Mouse (Mus musculus) G1E-ER4 (cell line): ENCODE results near the gene Pthlh. TPM values are rescaled to one million over a fixed set of nuclear protein-coding genes. Genes with fewer than 3 reads are reported as not detected.

ENCODE experiments used
- GATA1 ChIP-seq: IDR thresholded peaks from one replicate; pipeline ENCODE4 v1.8.0; 2012; ENCODE audit warnings: low read length, inconsistent platforms
- polyA plus RNA-seq: library from polyadenylated mRNA; stranded (reverse); fragments of >175 nt; gene quantifications from 2 replicates; pipeline ENCODE4 v1.2.3, GENCODE M21; 2012

Gene Pthlh
- polyA plus RNA-seq, 1 experiment = not detected

- no peak for TF ChIP-seq GATA1
These were observed 37.3 kb downstream of the Pthlh start for GRCm38 (mm10) chr6:147226696-147227095.

- TF ChIP-seq GATA1 = no peak
These were observed 44.9 kb downstream of the Pthlh start for GRCm38 (mm10) chr6:147219099-147219498.

- no peak for TF ChIP-seq GATA1
These were observed 47.8 kb downstream of the Pthlh start for GRCm38 (mm10) chr6:147216156-147216555.

DNA sequence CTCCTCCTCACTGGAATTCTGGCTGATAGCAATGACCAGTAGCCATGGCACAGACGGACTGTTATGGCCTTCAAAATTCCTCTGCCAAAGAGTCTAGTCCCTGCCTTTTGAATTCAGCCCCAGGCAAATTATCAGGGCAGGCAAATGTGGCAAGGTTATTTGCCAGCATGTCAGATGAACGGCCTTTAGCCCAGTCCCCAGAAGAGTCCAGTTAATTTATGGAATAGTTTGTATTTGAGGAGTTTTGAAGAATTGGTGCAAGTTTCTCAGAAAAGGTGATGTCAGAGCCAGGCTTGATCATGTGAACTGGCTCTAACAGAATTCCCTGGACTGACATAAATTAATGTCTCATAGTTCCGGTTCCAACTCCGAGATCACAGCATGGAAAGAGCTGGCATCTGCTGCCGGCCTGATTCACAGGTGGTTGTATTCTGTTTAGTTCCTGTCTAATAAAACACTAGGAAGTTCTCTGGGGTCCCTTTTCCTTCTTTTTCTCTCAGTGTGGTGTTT, 56.1 kb downstream of the Pthlh start:
- TF ChIP-seq GATA1 = no peak

Other genes with a start within 250 kb of the Pthlh start
- not detected in 2 replicates for gene Rep15, start 231.6 kb downstream of the Pthlh start, polyA plus RNA-seq
- gene Mrps35, start 221.4 kb downstream of the Pthlh start, polyA plus RNA-seq = 19.4 and 23.9 TPM in 2 replicates
- gene Mansc4, start 177.2 kb downstream of the Pthlh start, polyA plus RNA-seq = not detected in 2 replicates
- 4.6 and 5.2 TPM in 2 replicates for gene Klhl42, start 172.8 kb downstream of the Pthlh start, polyA plus RNA-seq
- 15.3 and 21.2 TPM in 2 replicates for gene Ccdc91, start 211.6 kb upstream of the Pthlh start, polyA plus RNA-seq